Comparison of ENCODE assay signal across 19 mouse cellular contexts in the genomic region with DNA sequence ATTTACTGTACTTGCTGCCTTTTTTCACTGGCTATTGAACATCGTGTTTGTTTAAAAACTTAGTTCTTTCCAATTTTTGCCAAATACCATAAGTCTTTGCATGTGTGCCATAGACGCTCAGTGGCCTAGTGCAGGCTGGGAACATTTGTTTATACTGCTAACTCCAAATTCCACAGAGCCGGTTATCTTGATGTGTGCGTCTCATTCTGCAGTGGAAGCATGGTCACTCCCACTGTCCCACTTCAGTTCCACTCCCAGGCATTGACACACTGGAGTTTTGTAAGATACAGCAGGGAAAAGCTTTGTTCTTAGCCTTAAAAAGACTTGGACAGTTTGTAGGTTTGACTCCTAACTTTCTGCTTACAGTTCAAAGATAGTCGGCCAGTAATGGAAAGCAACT.
A peak's percentile ranks its signal among the peaks of the same experiment; 100 is the strongest.
DNase-seq lines count a peak whose midpoint lies in the region; ATAC-seq and TF ChIP-seq lines count a peak whose summit lies in the region.
"Had no signal": no experiment of that assay in that cellular context is flagged by ENCODE, and none has a peak within 500 bp of the region (broad histone marks: within the 10 kb centered on the region; RNA-seq: fewer than 3 reads in every experiment).

No protein-coding gene starts in this region.

- TF ChIP-seq EP300 in lung, postnatal 0 days (IDR thresholded peaks at IDR 0.05) = no peak

- H3K36me3 ChIP-seq in lung, embryonic 14.5 days (ENCODE audit: insufficient read depth) = peaks cover 77% of the 10 kb centered on the region
- peaks cover 35% of the 10 kb centered on the region for H3K36me3 ChIP-seq in lung, postnatal 0 days (ENCODE audit: insufficient read depth, low read length)

- H3K4me2 ChIP-seq in lung, embryonic 14.5 days = no peak overlapping the region
- no peak overlapping the region for H3K4me2 ChIP-seq in lung, postnatal 0 days (replicated peaks; ENCODE audit: low read depth, low read length)
- H3K4me2 ChIP-seq: embryonic facial prominence, embryonic 12.5 days; forebrain, embryonic 13.5 days; forebrain, embryonic 15.5 days had no signal

- no peak for TF ChIP-seq POLR2A in lung, adult 2 months (IDR thresholded peaks at IDR 0.05; ENCODE audit: borderline replicate concordance, extremely low read depth, low read depth, low read length)

- 31% methylated on average over 5 of the region's 5 CpGs for WGBS in lung, embryonic 14.5 days
- WGBS in lung, postnatal 0 days = 44% methylated on average over 5 of the region's 5 CpGs
- 48% methylated on average over 5 of the region's 5 CpGs for WGBS in lung, adult 2 months

- no peak overlapping the region for H3K9ac ChIP-seq in lung, embryonic 14.5 days
- H3K9ac ChIP-seq in lung, postnatal 0 days (replicated peaks; ENCODE audit: low read depth) = no peak overlapping the region
- H3K9ac ChIP-seq: embryonic facial prominence, embryonic 12.5 days; forebrain, embryonic 13.5 days; forebrain, embryonic 15.5 days had no signal

- no peak for TF ChIP-seq CTCF in lung, embryonic 14.5 days (IDR thresholded peaks at IDR 0.05; ENCODE audit: low read depth)
- no peak for TF ChIP-seq CTCF in lung, postnatal 0 days (IDR thresholded peaks at IDR 0.05)
- no peak for TF ChIP-seq CTCF in lung, adult 2 months (IDR thresholded peaks at IDR 0.05; ENCODE audit: insufficient read depth, low read length)

- no peaks in the 10 kb centered on the region for H3K9me3 ChIP-seq in lung, embryonic 14.5 days (ENCODE audit: low read depth, low read length)
- no peaks in the 10 kb centered on the region for H3K9me3 ChIP-seq in lung, postnatal 0 days (ENCODE audit: low read length)
- H3K9me3 ChIP-seq: embryonic facial prominence, embryonic 10.5 days; embryonic facial prominence, embryonic 12.5 days; forebrain, embryonic 13.5 days; forebrain, embryonic 15.5 days had no signal

- no peaks in the 10 kb centered on the region for H3K4me1 ChIP-seq in lung, embryonic 14.5 days (ENCODE audit: insufficient read depth)
- no peaks in the 10 kb centered on the region for H3K4me1 ChIP-seq in lung, postnatal 0 days (ENCODE audit: insufficient read depth, low read depth, low read length)
- peaks cover 2% of the 10 kb centered on the region; the same call in 1 of the 2 replicates for H3K4me1 ChIP-seq in lung, adult 2 months (ENCODE audit: control insufficient read depth, insufficient read depth, low read length)
- H3K4me1 ChIP-seq: embryonic facial prominence, embryonic 10.5 days; embryonic facial prominence, embryonic 12.5 days had no signal

- H3K4me3 ChIP-seq in lung, embryonic 14.5 days (ENCODE audit: low read depth, low read length) = no peak overlapping the region
- no peak overlapping the region for H3K4me3 ChIP-seq in lung, postnatal 0 days (ENCODE audit: low read depth, low read length)
- H3K4me3 ChIP-seq in lung, adult 2 months (replicated peaks; ENCODE audit: extremely low read depth, low read depth, low read length) = no peak overlapping the region
- H3K4me3 ChIP-seq: embryonic facial prominence, embryonic 10.5 days; embryonic facial prominence, embryonic 12.5 days; forebrain, embryonic 13.5 days; forebrain, embryonic 15.5 days had no signal

- DNase-seq in lung, embryonic 14.5 days = peak; percentile 32
- DNase-seq in lung, postnatal 4 days = no peak
- DNase-seq in lung, postnatal 0 days (ENCODE audit: low spot score) = peak; percentile 50
- DNase-seq in lung, adult 2 months = no peak
- peak; percentile 32 for DNase-seq in lung, postnatal 36 days
- no peak for DNase-seq in embryo, embryonic 10.5 days (ENCODE audit: low spot score)
- DNase-seq: adrenal gland, adult 2 months; adrenal gland, postnatal 10 days; adrenal gland, postnatal 25 days; cerebellum, adult 11 months; cerebellum, adult 18-20 months; cerebellum, adult 8-10 months; cerebellum, adult 9-11 months; cerebellum, postnatal 14 days; cerebellum, postnatal 36 days had no signal

- H3K27me3 ChIP-seq in lung, embryonic 14.5 days (ENCODE audit: insufficient read depth, low read length) = no peaks in the 10 kb centered on the region
- H3K27me3 ChIP-seq in lung, postnatal 0 days (replicated peaks; ENCODE audit: insufficient read depth, low read length) = no peaks in the 10 kb centered on the region
- H3K27me3 ChIP-seq: embryonic facial prominence, embryonic 12.5 days; forebrain, embryonic 13.5 days; forebrain, embryonic 15.5 days had no signal

- H3K27ac ChIP-seq in lung, embryonic 14.5 days (ENCODE audit: low read depth) = no peak overlapping the region
- H3K27ac ChIP-seq in lung, postnatal 0 days (ENCODE audit: low read length) = no peak overlapping the region
- H3K27ac ChIP-seq: embryonic facial prominence, embryonic 10.5 days; embryonic facial prominence, embryonic 12.5 days; forebrain, embryonic 13.5 days; forebrain, embryonic 15.5 days had no signal

- ATAC-seq in lung, embryonic 14.5 days (ENCODE audit: insufficient read depth) = no peak
- peak; percentile 63 for ATAC-seq in lung, postnatal 0 days
- ATAC-seq: forebrain, embryonic 13.5 days; forebrain, embryonic 15.5 days had no signal

Comparison
In these comparisons a context has a peak if more than half of its experiments do, and no peak if none do; other contexts are left out.
1. DNase-seq: peak in lung, embryonic 14.5 days (single experiment), lung, postnatal 0 days (single experiment) and lung, postnatal 36 days (single experiment); none in lung, postnatal 4 days (0 of 2), lung, adult 2 months (single experiment) and embryo, embryonic 10.5 days (single experiment).